Mouse (Mus musculus): ENCODE measurements around the gene Mecom. TPM values are rescaled to one million over a fixed set of nuclear protein-coding genes. Genes with fewer than 3 reads are reported as not detected.
"Not testable (repeated sequence)": the region's sequence is repeated elsewhere in the genome, so short reads cannot be mapped to it uniquely, and the experiment has no call there.

Gene Mecom
- polyA plus RNA-seq (2015; fragmentation: Nextera tagmentation; extraction: Ambion mirVana) = 46.4 and 53.0 TPM in 2 replicates

DNA sequence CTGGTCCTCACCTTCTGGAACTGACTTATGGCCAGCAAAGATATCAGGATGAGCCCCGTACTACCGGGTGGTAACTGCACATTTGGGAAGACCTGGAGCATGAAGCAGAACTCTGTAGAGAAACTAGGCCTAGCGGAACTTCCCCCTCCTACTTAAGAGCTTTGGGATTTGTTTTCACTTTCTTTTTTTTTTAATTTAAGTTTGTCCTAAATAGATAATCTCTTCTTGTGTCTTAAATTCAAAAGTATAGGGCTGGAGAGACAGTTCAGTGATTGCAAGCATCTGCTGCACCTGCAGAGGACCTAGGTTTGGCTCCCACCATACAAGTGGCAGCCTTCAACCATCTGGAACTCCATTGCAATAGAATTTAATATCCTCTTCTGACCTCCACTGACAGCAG lies at the start of gene Mecom:
TSS of gene Mecom (minus strand) at position 101 of the 400 bp plus-strand sequence.
- H3K4me3 ChIP-seq (replicated peaks) = no peak within 1 kb of the TSS
- H3K4me1 ChIP-seq = peaks cover 9% of the 10 kb centered on the region; the same call in 1 of the 2 replicates
- no peaks in the 10 kb centered on the region for H3K9me3 ChIP-seq
- no peaks in the 10 kb centered on the region for H3K36me3 ChIP-seq
- WGBS = 85% methylated on average over 3 of the region's 3 CpGs
- H3K9ac ChIP-seq = no peak within 1 kb of the TSS
- H3K27ac ChIP-seq = no peak within 1 kb of the TSS
- H3K27me3 ChIP-seq (replicated peaks) = no peaks in the 10 kb centered on the region
- ATAC-seq (ENCODE audit: insufficient read depth, low FRiP score, low read depth) = no peak
- H3K4me2 ChIP-seq = peak within 1 kb of the TSS; percentile 9; the same call in 1 of the 2 replicates

DNA sequence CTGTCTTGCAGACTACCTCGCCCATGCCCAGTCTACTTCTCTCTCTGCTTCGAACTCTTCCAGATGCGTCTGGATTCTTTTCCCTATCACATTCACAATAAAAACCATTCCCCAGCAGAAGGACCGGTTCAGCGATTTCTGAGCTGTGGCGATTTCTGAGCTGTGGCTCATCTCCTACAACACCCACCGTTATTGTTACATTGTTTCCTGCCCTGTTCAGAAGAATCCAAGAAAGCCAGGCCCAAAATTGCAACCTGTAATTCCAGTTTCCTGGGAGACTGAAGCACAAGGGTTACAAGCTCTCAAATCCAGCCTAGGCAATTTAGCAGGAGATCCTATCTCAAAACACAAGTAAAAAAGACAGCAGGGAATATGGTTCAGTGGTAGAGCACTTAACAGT lies 49.5 kb upstream of the Mecom start:
- H3K4me1 ChIP-seq = peaks cover 14% of the 10 kb centered on the region
- H3K4me2 ChIP-seq = no peak overlapping the region
- no peak overlapping the region for H3K27ac ChIP-seq
- ATAC-seq (ENCODE audit: insufficient read depth, low FRiP score, low read depth) = no peak
- H3K9me3 ChIP-seq = no peaks in the 10 kb centered on the region
- no peaks in the 10 kb centered on the region for H3K36me3 ChIP-seq
- no peak overlapping the region for H3K9ac ChIP-seq
- H3K27me3 ChIP-seq (replicated peaks) = peaks cover 7% of the 10 kb centered on the region; the same call in 1 of the 2 replicates
- no peak overlapping the region for H3K4me3 ChIP-seq (replicated peaks)
- WGBS = 76% methylated on average over 7 of the region's 7 CpGs

DNA sequence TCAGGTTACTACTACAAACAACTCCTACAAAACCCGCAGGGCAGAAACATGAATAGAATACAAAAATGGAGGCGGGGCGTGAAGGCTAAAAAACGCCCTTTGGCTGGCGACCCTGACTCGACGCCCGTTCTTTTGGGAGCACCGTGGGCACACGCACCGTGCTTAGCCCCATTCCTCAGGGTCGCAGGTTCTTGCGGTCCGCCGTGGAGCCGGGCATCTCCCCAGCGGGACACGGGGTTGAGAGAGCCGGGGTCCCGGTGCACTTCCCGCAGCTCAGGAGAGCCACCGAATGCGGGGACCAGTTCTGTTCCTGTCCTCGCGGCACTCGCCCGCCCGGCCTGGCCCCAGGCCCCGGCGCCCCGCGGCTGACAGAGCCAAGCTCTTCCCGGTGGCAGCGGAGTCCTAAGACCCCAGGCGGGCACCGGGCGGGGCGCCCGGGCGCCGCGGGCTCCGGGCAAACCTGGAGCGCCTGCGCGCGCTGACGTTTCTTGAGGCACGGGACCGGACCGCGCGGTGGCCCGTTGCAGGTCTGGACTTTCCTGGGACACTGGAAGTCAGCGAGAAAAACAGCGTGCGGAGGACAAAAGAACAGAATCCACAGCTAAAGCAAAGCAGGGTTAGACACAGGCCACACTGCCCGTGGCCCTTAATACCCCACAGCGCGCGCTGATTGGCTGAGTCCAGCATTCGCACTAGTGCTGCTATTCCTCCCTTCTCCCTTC lies 47.5 kb upstream of the Mecom start:
- no peak overlapping the region for H3K27ac ChIP-seq

DNA sequence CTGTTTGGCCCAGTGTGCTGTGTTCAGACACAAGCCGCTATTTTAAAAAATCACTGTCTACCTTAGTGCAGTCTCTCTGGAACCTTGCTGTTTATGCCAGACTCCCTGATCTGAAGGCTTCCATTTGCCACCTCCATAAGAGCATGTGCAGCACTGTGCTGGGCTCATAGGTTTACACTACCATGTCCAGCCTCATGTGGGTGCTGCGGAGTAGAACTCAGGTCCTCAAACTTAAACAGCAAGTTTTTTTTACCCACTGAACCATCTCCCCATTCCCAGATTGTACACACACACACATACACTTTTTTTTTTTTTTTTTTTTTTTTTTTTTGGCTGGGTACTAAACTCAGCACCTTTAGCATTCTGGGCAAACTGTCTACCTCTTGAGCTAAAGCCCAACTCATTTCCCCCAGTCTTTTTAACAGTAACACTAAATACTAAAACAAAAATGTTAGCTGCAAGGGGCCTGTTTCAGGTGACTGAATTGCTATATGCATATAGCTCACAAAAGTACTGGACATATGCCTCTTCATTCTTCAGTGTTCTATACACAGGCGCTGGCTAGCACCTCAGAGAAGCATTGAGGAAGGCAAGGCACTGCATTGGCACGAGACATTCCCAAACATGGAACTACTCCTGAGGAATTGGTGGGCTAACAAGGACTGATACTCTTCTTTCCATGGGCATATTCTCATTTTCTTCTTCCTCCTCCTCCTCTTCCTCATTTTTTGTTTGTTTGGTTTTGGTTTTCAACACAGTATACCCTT lies 46.1 kb upstream of the Mecom start:
- Histone ChIP-seq H3K4me1 (peaks cover 7% of the 10 kb centered on the region; the same call in 1 of the 2 replicates), H3K9me3 (no peaks in the 10 kb centered on the region), H3K27ac (no peak overlapping the region), H3K4me3 (replicated peaks) (no peak overlapping the region), H3K9ac (no peak overlapping the region), H3K4me2 (no peak overlapping the region), H3K27me3 (replicated peaks) (peaks cover 7% of the 10 kb centered on the region; the same call in 1 of the 2 replicates), H3K36me3 (no peaks in the 10 kb centered on the region)
- WGBS = 75% methylated on average over 4 of the region's 4 CpGs
- ATAC-seq (ENCODE audit: insufficient read depth, low FRiP score, low read depth) = no peak

More for the DNA sequence above, 47.5 kb upstream of the Mecom start:
- peak overlapping the region; percentile 79 for H3K4me2 ChIP-seq
- peaks cover 7% of the 10 kb centered on the region; the same call in 1 of the 2 replicates for H3K27me3 ChIP-seq (replicated peaks)
- peaks cover 14% of the 10 kb centered on the region for H3K4me1 ChIP-seq
- WGBS = under 1% methylated on average over 60 of the region's 62 CpGs
- peak overlapping the region; percentile 78 for H3K4me3 ChIP-seq (replicated peaks)
- H3K36me3 ChIP-seq = no peaks in the 10 kb centered on the region
- H3K9me3 ChIP-seq = no peaks in the 10 kb centered on the region
- peak overlapping the region; percentile 69 for H3K9ac ChIP-seq
- ATAC-seq (ENCODE audit: insufficient read depth, low FRiP score, low read depth) = peak; percentile 40; the same call in 1 of the 2 replicates

DNA sequence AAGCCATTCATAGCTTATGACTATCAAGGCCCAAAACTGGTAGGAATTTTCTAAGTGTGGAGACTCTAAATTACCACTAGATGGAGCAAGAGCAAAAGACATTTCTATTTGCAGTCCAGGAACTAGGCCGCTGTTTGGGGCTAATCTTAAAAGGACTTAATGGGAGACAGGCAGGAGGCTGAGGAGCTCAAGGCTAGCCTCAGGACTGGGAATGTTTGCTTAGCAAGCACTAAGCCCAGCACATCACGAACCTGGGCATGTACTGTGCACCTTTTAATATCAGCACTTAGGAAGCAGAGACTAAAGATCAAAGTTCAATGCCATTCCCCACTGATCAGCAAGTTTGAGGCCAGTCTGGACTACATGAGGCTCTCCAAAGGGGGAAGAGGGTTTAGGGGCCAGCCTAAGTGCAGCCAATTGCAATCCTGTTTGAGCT lies 44.6 kb upstream of the Mecom start:
- peak; percentile 82 for ATAC-seq (ENCODE audit: insufficient read depth, low FRiP score, low read depth)

DNA sequence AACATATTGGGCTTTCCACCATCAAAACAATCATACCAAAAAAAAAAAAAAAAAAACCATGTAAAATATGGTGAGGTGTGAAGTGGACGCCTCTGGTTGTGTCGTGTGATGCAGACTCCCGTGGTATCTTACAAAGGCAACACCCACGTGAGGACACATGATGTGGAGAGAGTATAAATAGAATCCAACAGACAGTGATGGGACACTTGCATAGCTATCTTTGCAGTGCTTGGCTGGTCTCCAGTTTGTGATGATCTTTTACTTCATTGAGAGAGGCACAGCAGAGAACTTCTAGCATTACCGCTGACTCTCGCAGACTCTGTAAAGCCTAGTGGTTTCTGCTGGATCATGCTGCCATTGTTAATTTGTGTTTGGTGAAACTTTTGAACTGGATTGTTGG lies 41.1 kb upstream of the Mecom start:
- H3K4me1 ChIP-seq = peaks cover 4% of the 10 kb centered on the region; the same call in 1 of the 2 replicates
- H3K9me3 ChIP-seq = no peaks in the 10 kb centered on the region
- H3K4me2 ChIP-seq = no peak overlapping the region
- no peak overlapping the region for H3K27ac ChIP-seq
- H3K9ac ChIP-seq = no peak overlapping the region
- 79% methylated on average over 6 of the region's 6 CpGs for WGBS
- H3K4me3 ChIP-seq (replicated peaks) = no peak overlapping the region
- H3K36me3 ChIP-seq = no peaks in the 10 kb centered on the region
- no peaks in the 10 kb centered on the region for H3K27me3 ChIP-seq (replicated peaks)
- no peak for ATAC-seq (ENCODE audit: insufficient read depth, low FRiP score, low read depth)

More for the DNA sequence above, 44.6 kb upstream of the Mecom start:
- Histone ChIP-seq H3K27ac (no peak overlapping the region; the same call in 1 of the 2 replicates), H3K4me2 (no peak overlapping the region), H3K36me3 (no peaks in the 10 kb centered on the region), H3K4me1 (peaks cover 7% of the 10 kb centered on the region; the same call in 1 of the 2 replicates), H3K4me3 (replicated peaks) (no peak overlapping the region), H3K9ac (no peak overlapping the region), H3K9me3 (no peaks in the 10 kb centered on the region), H3K27me3 (replicated peaks) (no peaks in the 10 kb centered on the region)
- 0% methylated on average over 2 of the region's 2 CpGs for WGBS

DNA sequence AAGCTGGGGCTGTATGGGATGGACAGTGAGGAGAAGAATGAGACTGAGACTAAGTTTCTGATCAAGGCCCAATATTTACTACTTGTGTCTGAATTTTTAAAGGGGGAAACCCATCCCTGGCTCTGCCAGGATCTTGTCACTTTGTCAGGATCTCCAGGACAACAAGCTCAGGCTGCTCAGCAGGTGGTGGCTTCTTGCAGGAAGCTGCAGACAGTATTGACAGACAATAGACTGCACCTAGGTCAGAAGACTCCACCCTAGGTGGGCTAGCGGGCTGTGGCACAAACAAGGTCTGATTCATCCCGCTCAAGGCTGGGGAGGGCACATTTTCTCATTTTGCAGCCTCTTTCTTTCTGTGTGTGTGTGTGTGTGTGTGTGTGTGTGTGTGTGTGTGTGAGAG lies 25.7 kb upstream of the Mecom start:
- ATAC-seq (ENCODE audit: insufficient read depth, low FRiP score, low read depth) = no peak
- WGBS = 28% methylated on average over 2 of the region's 2 CpGs

DNA sequence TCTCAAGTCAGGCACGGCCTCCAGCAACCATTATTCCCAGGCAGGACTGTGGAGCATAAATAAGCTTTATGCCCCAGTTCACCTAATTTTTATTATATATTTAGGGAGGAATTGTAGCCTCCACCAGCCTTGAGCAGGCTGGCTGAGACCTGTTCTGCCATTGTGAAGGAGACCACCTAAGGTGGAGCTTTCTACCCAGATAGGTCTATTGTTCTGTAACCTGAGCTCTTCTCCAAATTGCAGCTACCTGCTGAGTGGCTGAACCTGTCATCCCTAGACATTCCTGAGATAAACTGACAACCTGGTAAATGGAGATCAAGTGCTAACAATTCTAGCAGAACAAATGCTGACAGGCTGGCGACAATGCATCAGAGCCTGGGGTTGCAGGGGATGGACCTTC lies 18.5 kb upstream of the Mecom start:
- not testable (repeated sequence) for H3K4me3 ChIP-seq (replicated peaks); H3K36me3 ChIP-seq; H3K27me3 ChIP-seq (replicated peaks); H3K27ac ChIP-seq; H3K4me2 ChIP-seq; H3K9me3 ChIP-seq; ATAC-seq (ENCODE audit: insufficient read depth, low FRiP score, low read depth); H3K9ac ChIP-seq; H3K4me1 ChIP-seq
- 69% methylated on average over 1 of the region's 2 CpGs for WGBS

More for the DNA sequence above, 25.7 kb upstream of the Mecom start:
- Histone ChIP-seq H3K4me1 (no peaks in the 10 kb centered on the region), H3K4me2 (no peak overlapping the region), H3K27ac (no peak overlapping the region), H3K4me3 (replicated peaks) (no peak overlapping the region), H3K36me3 (no peaks in the 10 kb centered on the region), H3K9me3 (no peaks in the 10 kb centered on the region), H3K9ac (no peak overlapping the region), H3K27me3 (replicated peaks) (no peaks in the 10 kb centered on the region)

DNA sequence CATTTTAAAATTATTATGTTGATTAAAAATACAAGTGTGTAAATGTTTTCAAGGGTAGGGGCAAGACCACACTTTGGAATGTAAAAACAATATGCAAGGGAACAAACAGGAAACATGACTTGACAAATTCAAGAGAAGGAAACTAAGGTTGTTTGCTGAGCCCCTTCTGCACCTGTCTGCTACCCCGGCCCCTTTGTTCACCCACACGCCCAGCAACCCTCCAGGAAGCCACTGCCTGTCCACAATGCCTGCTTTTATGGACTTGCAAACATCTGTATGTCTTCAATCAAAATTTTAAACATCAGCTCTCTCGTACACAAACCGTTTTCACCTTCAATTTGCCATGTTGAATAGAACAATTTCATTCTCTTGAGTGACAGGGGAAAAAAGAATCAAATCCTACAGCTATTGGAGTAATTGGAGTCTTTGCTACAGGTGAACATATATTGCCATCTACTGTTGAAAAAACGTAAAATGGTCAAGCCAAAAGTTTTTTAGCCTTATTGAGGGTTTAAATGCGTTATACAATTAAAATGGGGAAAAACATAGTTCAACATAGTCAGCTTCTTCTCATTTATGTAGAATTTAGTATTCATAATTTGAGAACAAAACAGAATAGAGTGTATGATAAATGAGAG lies 13.0 kb upstream of the Mecom start:
- no peak overlapping the region for H3K27ac ChIP-seq
- H3K27me3 ChIP-seq (replicated peaks) = no peaks in the 10 kb centered on the region
- 41% methylated on average over 6 of the region's 6 CpGs for WGBS
- no peak for ATAC-seq (ENCODE audit: insufficient read depth, low FRiP score, low read depth)
- H3K9me3 ChIP-seq = no peaks in the 10 kb centered on the region
- no peak overlapping the region for H3K4me3 ChIP-seq (replicated peaks)
- no peaks in the 10 kb centered on the region for H3K4me1 ChIP-seq
- H3K4me2 ChIP-seq = no peak overlapping the region
- no peaks in the 10 kb centered on the region for H3K36me3 ChIP-seq
- H3K9ac ChIP-seq = no peak overlapping the region

DNA sequence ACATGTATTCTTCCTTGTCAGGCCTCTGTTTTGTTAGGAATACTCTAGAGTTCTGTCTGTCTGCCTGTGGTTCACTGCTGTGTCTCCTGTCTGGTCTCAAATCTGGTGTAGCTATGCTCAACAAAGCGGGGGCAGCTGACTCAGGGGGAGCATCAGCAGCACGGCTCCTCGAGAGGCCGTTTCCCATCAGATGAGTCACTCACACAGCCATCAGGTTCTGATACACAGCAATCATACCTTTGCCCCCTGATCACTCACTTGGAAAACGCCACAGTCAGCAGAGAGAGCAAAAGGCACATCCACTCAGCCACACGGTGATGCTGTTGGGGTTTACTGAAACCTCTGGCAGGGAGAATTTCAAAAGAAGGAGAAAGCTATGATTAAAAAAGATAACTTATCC lies 5.9 kb upstream of the Mecom start:
- Histone ChIP-seq H3K36me3 (no peaks in the 10 kb centered on the region), H3K27ac (no peak overlapping the region), H3K9ac (no peak overlapping the region), H3K9me3 (no peaks in the 10 kb centered on the region), H3K4me1 (no peaks in the 10 kb centered on the region), H3K4me2 (no peak overlapping the region), H3K4me3 (replicated peaks) (no peak overlapping the region), H3K27me3 (replicated peaks) (no peaks in the 10 kb centered on the region)
- ATAC-seq (ENCODE audit: insufficient read depth, low FRiP score, low read depth) = no peak
- WGBS = 71% methylated on average over 6 of the region's 6 CpGs

DNA sequence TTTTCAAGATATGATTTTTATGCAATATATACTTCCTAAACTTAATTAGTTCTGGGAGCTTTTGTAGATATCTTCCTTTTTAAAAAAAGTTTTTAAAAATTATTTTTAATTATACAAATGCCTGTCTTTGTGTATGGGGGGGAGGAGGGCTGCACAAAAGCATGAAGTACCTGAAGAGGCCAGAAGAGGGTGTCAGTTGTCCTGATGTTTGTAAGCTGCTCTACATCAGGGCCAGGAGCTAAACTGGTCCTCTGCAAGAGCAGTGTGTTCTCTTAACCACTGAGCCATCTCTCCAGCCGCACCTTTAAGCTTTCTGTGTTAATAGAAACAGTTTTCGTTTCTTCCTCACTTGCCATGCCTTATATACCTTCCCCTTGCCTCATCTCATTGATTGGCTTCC lies 2.4 kb upstream of the Mecom start:
- no peak for ATAC-seq (ENCODE audit: insufficient read depth, low FRiP score, low read depth)
- no peaks in the 10 kb centered on the region for H3K9me3 ChIP-seq
- no peak overlapping the region for H3K4me2 ChIP-seq
- H3K9ac ChIP-seq = no peak overlapping the region
- 53% methylated on average over 2 of the region's 2 CpGs for WGBS
- no peak overlapping the region for H3K4me3 ChIP-seq (replicated peaks)
- no peaks in the 10 kb centered on the region for H3K36me3 ChIP-seq
- H3K27ac ChIP-seq = no peak overlapping the region
- H3K4me1 ChIP-seq = peaks cover 9% of the 10 kb centered on the region; the same call in 1 of the 2 replicates
- H3K27me3 ChIP-seq (replicated peaks) = no peaks in the 10 kb centered on the region

Data from stomach, embryonic 15.5 days (tissue).